Mouse (Mus musculus): ENCODE data around the gene Synrg.

Synrg gene

GRCm38 (mm10) chr11:83963991-83964921 is at the start of gene Synrg:
Synrg (plus strand) TSS chr11:83964428.
- DNase-seq (ENCODE audit: extremely low read depth, low read depth) = peak; percentile 39

DNA sequence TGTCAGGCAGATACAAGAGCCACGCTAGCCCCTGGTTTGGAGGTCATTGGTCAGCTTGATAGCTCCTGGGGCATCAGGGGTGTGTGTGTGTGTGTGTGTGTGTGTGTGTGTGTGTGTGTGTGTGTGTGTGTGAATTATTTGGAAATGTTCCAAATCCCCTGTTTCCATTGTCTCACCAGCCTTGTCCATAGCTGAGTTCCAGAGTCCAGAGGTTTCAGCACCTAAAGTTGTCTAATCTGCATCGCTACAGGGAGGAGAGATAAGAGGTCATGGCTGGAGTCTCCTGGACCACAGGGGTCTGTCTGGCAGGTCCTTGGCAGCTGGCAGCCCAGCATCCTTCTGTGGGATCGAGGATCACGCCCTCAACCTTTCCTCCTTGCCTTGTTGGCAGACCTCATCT is 49.7 kb upstream of the Synrg start:
- no peak for DNase-seq (ENCODE audit: extremely low read depth, low read depth)

- DNase-seq (ENCODE audit: extremely low read depth, low read depth) = no peak
Observed at GRCm38 (mm10) chr11:83922600-83922999, 41.6 kb upstream of the Synrg start.

GRCm38 (mm10) chr11:83927097-83927496 is 37.1 kb upstream of the Synrg start:
- DNase-seq (ENCODE audit: extremely low read depth, low read depth) = peak; percentile 26

GRCm38 (mm10) chr11:83932506-83933106 is 31.6 kb upstream of the Synrg start:
- no peak for DNase-seq (ENCODE audit: extremely low read depth, low read depth)

DNA sequence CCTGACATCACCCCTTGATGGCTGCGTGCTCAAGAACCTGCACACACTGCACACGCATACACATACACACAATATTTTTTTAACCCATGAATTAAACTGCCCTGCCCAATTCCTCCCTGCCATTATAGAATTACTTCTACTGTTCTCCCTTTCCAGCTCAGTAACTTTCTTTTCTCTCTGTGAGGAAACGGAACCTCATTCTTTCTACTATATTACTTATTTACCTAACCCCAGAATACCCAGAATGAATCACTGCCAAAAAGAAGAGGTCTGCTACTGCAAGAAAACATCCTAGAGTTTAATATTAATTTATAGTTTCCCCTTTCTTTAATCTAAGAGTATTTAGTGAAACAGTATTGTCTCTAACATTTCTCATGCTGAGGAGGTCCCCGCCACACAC is 30.9 kb upstream of the Synrg start:
- no peak for DNase-seq (ENCODE audit: extremely low read depth, low read depth)

- peak; percentile 40 for DNase-seq (ENCODE audit: extremely low read depth, low read depth)
Observed at GRCm38 (mm10) chr11:83935986-83936665, 28.1 kb upstream of the Synrg start.

- no peak for DNase-seq (ENCODE audit: extremely low read depth, low read depth)
Observed at GRCm38 (mm10) chr11:83938556-83938955, 25.7 kb upstream of the Synrg start.

- DNase-seq (ENCODE audit: extremely low read depth, low read depth) = peak; percentile 86
Observed at GRCm38 (mm10) chr11:83941950-83942840, 22.0 kb upstream of the Synrg start, which contains the start of gene Ddx52. Ddx52 (plus strand) TSS chr11:83942062.

DNA sequence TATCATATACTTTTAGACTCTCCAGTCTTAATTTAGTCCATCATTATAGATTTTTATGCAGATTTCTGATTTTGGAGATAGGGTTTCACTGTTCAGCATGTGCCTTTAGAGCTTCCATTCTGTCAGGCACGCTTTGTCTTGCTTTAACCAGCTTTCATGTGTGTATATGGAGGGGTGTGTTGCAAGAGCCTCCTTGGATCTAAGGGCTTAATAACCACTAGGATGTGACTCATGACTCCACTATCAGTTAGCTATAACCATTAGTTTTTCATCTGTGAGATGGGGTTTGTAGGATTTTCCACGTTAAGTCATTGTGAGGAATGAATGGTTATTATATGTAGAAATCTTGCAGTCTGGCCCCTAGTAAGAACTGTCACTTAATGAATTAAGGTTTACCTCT is 7.4 kb upstream of the Synrg start:
- DNase-seq (ENCODE audit: extremely low read depth, low read depth) = no peak

DNA sequence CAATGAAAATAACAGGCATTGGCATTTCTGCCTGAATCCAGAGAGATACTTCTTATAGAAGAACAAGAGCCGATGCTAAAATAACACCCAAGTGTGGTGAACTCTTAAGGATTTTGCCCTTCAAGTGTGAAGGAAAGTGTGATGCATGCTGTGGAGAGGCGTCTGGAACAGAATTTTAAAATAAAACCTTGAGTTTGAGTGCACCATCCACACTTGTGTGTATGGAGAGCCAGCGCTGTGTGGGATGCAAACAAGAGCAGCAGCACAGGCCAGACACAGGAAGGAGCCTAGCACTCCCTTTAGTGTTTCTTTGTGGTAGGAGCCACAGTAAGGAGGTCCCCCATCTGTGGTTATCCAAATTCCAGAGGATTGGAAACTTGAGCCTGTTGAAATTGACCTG is 2.2 kb upstream of the Synrg start:
- DNase-seq (ENCODE audit: extremely low read depth, low read depth) = no peak

DNA sequence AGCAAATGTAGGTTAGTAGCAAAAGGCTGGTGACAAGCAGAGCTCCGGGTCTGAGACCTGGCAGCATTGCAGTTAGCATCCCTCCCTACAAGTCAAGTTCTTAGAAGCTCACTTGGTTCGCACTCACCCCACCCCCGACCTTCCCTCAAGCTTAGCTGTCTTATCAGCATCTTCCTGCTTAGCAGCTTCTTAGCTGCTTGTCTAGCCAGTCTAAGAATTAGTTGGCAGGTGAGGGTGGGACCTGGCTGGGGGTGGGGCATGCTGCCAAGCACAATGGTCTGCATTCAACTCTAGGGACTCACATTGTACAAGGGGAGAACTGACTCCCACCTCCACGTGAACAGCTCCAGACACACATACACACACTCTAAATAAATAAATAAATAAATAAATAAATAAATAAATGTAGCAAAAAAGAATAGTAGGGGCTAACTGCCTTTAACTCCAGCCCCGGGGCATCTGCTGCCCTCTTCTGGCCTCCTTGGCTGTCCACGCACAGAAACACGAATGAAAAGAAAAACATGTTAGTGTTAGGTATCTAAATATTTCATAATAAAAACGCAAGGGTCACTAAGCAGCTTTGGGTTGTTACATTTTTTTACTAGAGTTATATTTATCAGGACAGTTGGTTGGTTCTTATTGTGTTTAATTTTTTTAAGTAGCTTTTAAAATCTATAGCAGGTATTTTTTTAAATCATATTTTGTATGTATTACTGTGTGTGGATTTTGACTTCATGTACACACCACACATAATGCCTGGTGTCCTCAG is 3.4 kb downstream of the Synrg start:
- no peak for DNase-seq (ENCODE audit: extremely low read depth, low read depth)

- DNase-seq (ENCODE audit: extremely low read depth, low read depth) = peak; percentile 39
Observed at GRCm38 (mm10) chr11:83968205-83968575, 4.0 kb downstream of the Synrg start.

DNA sequence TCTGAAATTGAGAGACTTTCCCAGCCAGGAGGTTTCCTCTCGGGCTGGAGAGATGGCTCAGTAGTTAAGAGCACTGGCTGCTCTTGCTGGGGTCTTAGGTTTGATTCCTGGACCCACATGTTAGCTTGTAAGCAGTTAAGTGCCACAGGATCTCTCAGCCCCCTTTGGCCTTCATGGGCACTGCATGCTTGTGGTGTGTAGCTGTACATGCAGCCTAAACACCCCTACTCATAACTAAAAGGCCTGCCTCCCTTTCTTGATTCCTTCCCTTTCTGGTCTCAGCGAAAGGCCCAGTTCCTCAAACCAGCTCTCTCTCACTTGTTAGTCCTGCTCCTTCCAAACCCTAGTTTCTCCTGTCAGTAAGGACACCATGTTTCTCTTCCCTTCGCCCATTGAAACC is 4.8 kb downstream of the Synrg start:
- no peak for DNase-seq (ENCODE audit: extremely low read depth, low read depth)

DNA sequence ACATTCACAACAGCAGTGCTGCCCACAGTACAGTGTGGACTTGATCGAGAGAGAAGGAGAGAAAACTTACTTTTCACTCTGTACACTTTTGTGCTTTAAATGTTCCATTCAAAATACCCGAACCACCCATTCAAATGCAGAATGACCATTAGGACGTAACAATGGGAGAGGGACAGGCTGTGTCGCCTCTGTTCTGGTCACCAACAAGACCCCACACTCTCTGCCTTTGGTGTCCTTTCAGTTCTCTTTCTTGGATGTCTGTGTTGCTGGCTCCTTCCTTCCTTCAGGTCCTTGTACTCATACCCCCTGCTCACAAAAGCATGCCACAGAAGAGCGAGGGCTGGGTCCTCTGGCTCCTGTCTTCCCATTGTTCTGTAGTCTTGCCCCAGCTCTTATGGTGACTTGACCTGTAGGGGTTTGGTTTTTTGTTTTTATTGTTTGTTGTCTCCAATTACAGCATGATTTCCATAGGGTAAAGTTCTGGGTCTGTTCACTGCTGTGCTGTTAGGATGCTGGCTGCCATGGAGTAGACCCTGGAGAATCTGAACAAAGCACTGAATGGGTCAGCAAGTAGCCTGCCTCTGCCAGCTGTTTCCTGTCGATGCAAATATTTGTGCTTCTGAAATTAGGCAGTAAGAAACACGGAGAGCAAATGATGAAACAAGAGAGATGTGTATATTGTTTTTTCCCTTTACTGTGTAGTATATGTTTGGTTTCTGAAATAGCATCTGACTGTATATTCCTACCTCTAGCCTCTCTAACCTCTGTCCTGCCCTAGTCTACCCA is 10.5 kb downstream of the Synrg start:
- DNase-seq (ENCODE audit: extremely low read depth, low read depth) = no peak

DNA sequence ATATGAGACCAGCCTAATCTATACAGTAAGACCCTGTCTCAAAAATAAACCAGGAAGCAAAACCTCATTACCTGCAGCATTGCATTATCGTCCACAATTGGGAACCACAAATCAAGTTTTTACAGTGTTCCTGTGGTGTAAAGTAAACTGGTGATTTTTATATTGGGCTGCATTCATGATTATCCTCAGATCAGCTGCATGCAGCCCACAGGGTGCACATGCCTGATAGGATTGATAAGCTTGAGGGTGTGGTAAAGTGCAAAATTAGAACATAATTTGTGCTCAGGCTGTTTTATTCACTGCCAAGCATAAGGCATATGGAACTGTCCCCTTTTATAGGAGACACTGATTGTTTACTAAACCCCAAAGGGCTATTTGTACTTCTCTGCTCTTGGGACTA is 11.3 kb downstream of the Synrg start:
- DNase-seq (ENCODE audit: extremely low read depth, low read depth) = no peak

- no peak for DNase-seq (ENCODE audit: extremely low read depth, low read depth)
Observed at GRCm38 (mm10) chr11:83976236-83976977, 12.2 kb downstream of the Synrg start.

- DNase-seq (ENCODE audit: extremely low read depth, low read depth) = no peak
Observed at GRCm38 (mm10) chr11:83977810-83978209, 13.6 kb downstream of the Synrg start.

DNA sequence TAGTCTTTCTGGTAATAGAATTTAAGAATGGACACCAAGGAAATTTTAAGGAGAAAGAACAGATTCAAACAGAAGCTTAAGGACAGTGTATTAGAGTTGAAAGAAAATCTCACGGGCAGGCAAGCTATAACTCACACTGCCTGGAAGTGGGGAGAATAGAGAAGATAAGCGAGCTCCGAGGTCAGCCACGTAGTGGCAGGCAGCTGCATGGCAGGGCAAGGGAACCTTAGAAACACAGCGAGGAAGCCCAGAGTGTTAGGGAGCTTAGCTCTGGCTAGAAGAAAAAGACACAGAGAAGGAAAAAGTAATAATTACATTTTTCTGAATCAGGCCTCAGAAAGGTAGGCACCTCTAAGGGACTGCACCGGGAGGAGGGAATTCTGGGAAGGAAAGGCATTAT is 15.8 kb downstream of the Synrg start:
- DNase-seq (ENCODE audit: extremely low read depth, low read depth) = no peak
